Mouse (Mus musculus) ES-Bruce4 (cell line): ENCODE data around the gene Strap. TPM values are rescaled to one million over a fixed set of nuclear protein-coding genes. Genes with fewer than 3 reads are reported as not detected.

Experiments used
- H3K27ac ChIP-seq: 2 replicates; pipeline ENCODE4 v1.5.1; 2012; ENCODE audit warnings: low read length, inconsistent platforms; ENCODE audit not compliant: insufficient read depth
- H3K27me3 ChIP-seq: 2 replicates; pipeline ENCODE4 v1.6.1; 2012; ENCODE audit warnings: mild to moderate bottlenecking, low read length, inconsistent platforms; ENCODE audit not compliant: control insufficient read depth, poor library complexity, insufficient read depth, severe bottlenecking
- H3K36me3 ChIP-seq: 2 replicates; pipeline ENCODE4 v1.6.1; 2012; ENCODE audit warnings: inconsistent platforms, mild to moderate bottlenecking, low read length, moderate library complexity; ENCODE audit not compliant: control insufficient read depth, poor library complexity, insufficient read depth, severe bottlenecking
- H3K4me1 ChIP-seq: one replicate; pipeline ENCODE4 v1.8.1; 2011; ENCODE audit warnings: low read length; ENCODE audit not compliant: control insufficient read depth, insufficient read depth
- H3K4me3 ChIP-seq: 2 replicates; pipeline ENCODE4 v1.5.1; 2011; ENCODE audit warnings: low read depth, mild to moderate bottlenecking, low read length
- H3K9ac ChIP-seq: 2 replicates; pipeline ENCODE4 v1.6.1; 2012; ENCODE audit warnings: low read depth, mild to moderate bottlenecking, inconsistent platforms; ENCODE audit not compliant: poor library complexity, severe bottlenecking
- H3K9me3 ChIP-seq: replicated peaks from 2 replicates; pipeline ENCODE4 v1.6.1; 2012; ENCODE audit warnings: mild to moderate bottlenecking, low read length, inconsistent platforms; ENCODE audit not compliant: control insufficient read depth, poor library complexity, insufficient read depth, severe bottlenecking
- CTCF ChIP-seq: IDR thresholded peaks from one replicate; pipeline ENCODE4 v1.8.1; 2011; ENCODE audit warnings: low read depth, low read length
- EP300 ChIP-seq: IDR thresholded peaks from 2 replicates; pipeline ENCODE4 v1.6.1; 2011; ENCODE audit warnings: low read depth, low read length; ENCODE audit not compliant: insufficient read depth
- POLR2A ChIP-seq: IDR thresholded peaks from one replicate; pipeline ENCODE4 v1.8.1; 2011; ENCODE audit warnings: low read length; ENCODE audit not compliant: insufficient read depth
- polyA plus RNA-seq: library from polyadenylated mRNA; stranded (reverse); fragments of >200 nt; gene quantifications from 2 replicates; pipeline ENCODE4 v1.2.4, GENCODE M21; 2011; ENCODE audit warnings: low read depth; ENCODE audit not compliant: missing spikeins, insufficient read depth, insufficient read length

Strap gene
- polyA plus RNA-seq, 1 experiment = 117 TPM

DNA sequence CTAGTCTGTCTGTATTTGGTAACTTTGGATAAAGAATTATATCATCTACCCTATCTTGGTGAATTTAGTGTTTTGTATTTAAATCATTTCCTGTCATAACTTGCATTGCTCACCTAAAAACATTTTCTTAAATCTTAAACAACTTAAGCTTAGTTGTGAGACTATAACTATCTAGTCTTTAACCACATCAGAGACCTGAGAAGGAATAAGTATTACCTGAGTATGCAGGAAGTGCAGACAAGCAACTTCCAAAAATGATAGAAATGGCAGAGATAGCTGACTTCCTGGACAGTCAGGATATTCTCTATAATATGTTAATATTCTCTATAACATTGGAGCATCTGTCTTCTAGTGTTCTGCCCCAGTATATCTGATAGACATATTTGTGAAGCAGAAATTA lies 31.3 kb downstream of the Strap start:
- Histone ChIP-seq H3K27me3 (no peaks in the 10 kb centered on the region), H3K4me3 (no peak overlapping the region), H3K27ac (no peak overlapping the region), H3K9me3 (no peaks in the 10 kb centered on the region), H3K9ac (no peak overlapping the region), H3K36me3 (no peaks in the 10 kb centered on the region), H3K4me1 (peaks cover 2% of the 10 kb centered on the region)
- TF ChIP-seq EP300 = no peak
- TF ChIP-seq POLR2A = no peak
- TF ChIP-seq CTCF = no peak

DNA sequence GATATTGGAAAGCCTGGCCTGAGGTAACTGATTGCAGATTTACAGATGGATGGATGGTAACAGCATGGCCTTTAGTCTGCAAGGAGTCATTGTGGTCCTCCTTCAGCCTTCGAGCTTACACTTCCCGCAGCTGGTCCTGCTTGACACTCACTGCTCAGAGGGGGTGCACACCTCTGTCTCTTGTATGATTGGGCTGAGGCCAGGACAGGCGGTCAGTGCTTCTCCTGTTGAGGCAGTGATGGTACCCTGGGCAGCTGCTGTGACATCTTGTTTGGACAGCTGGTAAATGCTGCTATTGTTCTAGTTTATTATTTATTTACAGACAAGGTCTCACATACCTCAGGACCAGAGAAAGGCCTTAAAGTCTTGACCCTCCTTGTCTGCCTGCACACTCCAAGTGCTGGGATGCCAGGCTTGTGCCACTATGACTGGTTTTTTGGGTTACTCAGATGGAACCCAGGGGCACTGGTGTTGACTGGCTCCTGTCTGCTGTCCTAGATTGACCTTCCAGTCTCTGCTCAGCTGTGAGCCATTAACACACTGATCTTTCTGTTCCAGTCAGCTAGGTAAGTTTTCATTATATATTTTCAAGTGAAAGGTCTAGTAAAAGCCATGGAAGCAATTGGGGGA lies 36.9 kb downstream of the Strap start:
- Histone ChIP-seq H3K9me3 (no peaks in the 10 kb centered on the region), H3K36me3 (no peaks in the 10 kb centered on the region), H3K9ac (no peak overlapping the region), H3K27me3 (no peaks in the 10 kb centered on the region), H3K4me1 (peaks cover 7% of the 10 kb centered on the region), H3K4me3 (no peak overlapping the region), H3K27ac (no peak overlapping the region)
- TF ChIP-seq EP300 (no peak), POLR2A (no peak), CTCF (no peak)

DNA sequence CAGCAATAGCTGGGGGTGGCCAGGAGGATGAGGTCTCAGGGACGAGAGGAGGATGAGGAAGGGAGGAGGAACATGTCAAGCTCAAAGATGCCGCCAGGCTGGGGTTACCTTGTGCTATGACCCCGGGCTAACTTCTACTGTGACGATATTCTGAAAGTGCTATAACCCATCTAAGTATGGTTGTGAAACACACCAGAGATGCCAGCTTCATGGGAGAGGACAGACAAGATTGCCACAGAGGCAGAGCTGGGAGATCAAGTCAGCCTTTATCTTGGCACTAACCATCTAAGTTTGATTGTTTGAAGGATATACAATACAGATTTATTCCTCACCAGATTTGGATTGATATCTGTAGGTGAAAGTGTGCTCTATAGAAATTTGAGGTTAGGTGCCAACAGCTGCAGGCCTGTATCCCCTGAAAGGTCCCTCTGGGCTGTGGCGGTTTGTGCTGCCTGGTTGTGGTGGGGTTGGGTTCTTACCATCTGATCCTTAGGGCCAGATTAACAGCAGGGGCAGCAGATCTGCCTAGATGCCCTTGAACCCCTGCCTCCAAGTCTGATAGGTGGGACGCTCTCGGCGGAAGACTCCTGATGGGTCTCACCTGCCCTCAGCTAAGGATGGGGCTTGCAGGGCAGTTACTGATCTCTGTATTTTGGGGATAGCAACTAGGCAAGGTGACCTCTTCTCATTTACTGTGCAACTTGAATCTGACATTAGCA lies 38.2 kb downstream of the Strap start:
- Histone ChIP-seq H3K4me3 (no peak overlapping the region), H3K27me3 (no peaks in the 10 kb centered on the region), H3K9me3 (no peaks in the 10 kb centered on the region), H3K36me3 (no peaks in the 10 kb centered on the region), H3K27ac (no peak overlapping the region), H3K4me1 (peaks cover 7% of the 10 kb centered on the region), H3K9ac (no peak overlapping the region)
- TF ChIP-seq EP300 (no peak), POLR2A (no peak), CTCF (no peak)

DNA sequence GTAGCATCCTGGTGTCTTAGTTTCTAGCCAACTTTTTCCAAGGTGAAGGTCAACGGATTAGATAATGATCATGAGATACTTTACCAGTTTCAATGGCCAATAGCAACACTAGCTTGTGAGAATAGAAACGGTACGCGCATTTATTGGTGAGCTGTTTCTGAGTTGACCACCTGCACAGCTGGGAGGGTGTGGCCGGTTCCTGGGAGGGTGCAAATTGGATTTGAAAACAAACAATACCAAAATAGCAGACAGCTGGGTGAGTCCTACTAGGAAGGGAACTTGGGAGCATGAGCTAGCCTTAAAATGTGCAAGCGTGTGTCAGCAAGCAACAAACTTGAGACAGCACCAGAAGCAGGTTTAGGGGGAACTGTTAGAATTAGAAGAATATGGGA lies 38.8 kb downstream of the Strap start:
- no peaks in the 10 kb centered on the region for H3K36me3 ChIP-seq
- H3K9me3 ChIP-seq = no peaks in the 10 kb centered on the region
- no peak overlapping the region for H3K27ac ChIP-seq
- TF ChIP-seq POLR2A = no peak
- peak; percentile 60; the same call in 1 of the 2 replicates for TF ChIP-seq EP300
- no peak for TF ChIP-seq CTCF
- no peaks in the 10 kb centered on the region for H3K27me3 ChIP-seq
- no peak overlapping the region for H3K4me3 ChIP-seq
- H3K4me1 ChIP-seq = peaks cover 7% of the 10 kb centered on the region
- no peak overlapping the region for H3K9ac ChIP-seq

DNA sequence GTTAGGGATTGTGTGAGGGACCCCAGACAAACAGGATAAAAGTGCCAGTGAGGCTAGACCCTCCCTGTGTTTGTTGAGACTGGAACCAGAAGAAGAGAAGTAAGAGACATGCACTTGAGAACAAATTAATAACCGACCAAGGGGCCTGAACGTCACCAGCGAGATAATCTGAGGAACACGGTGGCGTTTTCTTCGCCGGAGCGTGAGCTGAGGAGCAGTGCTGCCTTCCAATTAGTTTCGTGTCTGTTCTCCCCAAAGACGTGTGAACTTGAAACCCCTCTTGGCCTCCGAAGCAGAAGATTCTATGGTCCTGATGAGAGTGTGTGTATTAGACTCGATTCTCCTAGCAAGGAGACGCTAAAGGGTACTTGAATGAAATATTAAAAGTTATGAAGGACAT lies 39.3 kb downstream of the Strap start:
- no peaks in the 10 kb centered on the region for H3K36me3 ChIP-seq
- no peaks in the 10 kb centered on the region for H3K9me3 ChIP-seq
- H3K27ac ChIP-seq = no peak overlapping the region
- H3K27me3 ChIP-seq = no peaks in the 10 kb centered on the region
- no peak overlapping the region for H3K9ac ChIP-seq
- peaks cover 7% of the 10 kb centered on the region for H3K4me1 ChIP-seq
- H3K4me3 ChIP-seq = no peak overlapping the region
- no peak for TF ChIP-seq POLR2A
- no peak for TF ChIP-seq EP300
- no peak for TF ChIP-seq CTCF

DNA sequence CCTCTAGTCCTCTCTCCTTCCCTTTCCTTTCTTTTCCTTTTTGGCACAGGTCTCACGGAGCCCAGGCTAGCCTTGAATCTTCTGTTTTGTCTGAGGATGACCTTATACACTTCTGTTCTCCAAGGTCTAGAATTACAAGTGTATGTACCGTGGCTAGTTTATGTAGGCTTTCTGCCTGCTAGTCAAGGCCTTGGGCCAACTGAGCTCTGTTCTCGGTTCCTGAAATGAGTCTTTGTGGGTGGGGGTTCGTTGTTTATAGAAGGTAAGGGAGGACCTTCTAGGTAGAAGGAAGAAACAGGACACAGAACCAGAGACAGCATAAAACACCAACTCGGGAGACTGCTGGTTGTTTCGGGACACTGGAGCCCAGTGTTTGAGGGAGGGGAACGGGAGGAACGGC lies 40.3 kb downstream of the Strap start:
- Histone ChIP-seq H3K9me3 (no peaks in the 10 kb centered on the region), H3K4me1 (peaks cover 7% of the 10 kb centered on the region), H3K27me3 (no peaks in the 10 kb centered on the region), H3K4me3 (no peak overlapping the region), H3K36me3 (no peaks in the 10 kb centered on the region), H3K27ac (no peak overlapping the region), H3K9ac (no peak overlapping the region)
- no peak for TF ChIP-seq CTCF
- no peak for TF ChIP-seq POLR2A
- TF ChIP-seq EP300 = no peak
